Mouse (Mus musculus) MEL (cell line): ENCODE measurements at regions not wholly inside any gene's neighbourhood (a gene's known extent, or its start where the extent isn't known, plus 50 kb on each side); places are given as distances from the start of the nearest gene placed in this dataset.

Experiments
- DNase-seq: peaks from one replicate; pipeline ENCODE4 v3.0.0; 2011; ENCODE audit warnings: low read depth, low spot score
- H3K27ac ChIP-seq: 2 replicates; pipeline ENCODE4 v1.5.1; 2012; ENCODE audit warnings: low read depth, mild to moderate bottlenecking, control low read depth, low read length, moderate library complexity; ENCODE audit not compliant: control insufficient read depth
- H3K27me3 ChIP-seq, 2 experiments: fragments of 150-350 bp in 1 of 2; sonication (generic) in 1 of 2; 2 replicates each; pipeline ENCODE4 v1.6.1; 2012; ENCODE audit warnings: low read length in 2 of 2, mild to moderate bottlenecking in 2 of 2, improper control_type of control experiment in 1 of 2, moderate library complexity in 1 of 2; ENCODE audit not compliant: insufficient read depth in 2 of 2, control insufficient read depth in 1 of 2
- H3K36me3 ChIP-seq, 2 experiments: 2 replicates each; pipeline ENCODE4 v1.6.1; 2012 to 2014; ENCODE audit warnings: low read length in 2 of 2, improper control_type of control experiment in 1 of 2, inconsistent platforms in 1 of 2, mild to moderate bottlenecking in 1 of 2; ENCODE audit not compliant: insufficient read depth in 2 of 2, control insufficient read depth in 1 of 2
- H3K4me1 ChIP-seq, 2 experiments: fragments of 150-350 bp in 1 of 2; sonication (generic) in 1 of 2; 2 replicates each; pipeline ENCODE4 v1.6.1; 2012; ENCODE audit warnings: low read length in 2 of 2, improper control_type of control experiment in 1 of 2, mild to moderate bottlenecking in 1 of 2; ENCODE audit not compliant: insufficient read depth in 2 of 2, control insufficient read depth in 1 of 2
- H3K4me3 ChIP-seq, 2 experiments: fragments of 150-350 bp in 1 of 2; sonication (generic) in 1 of 2; 2 replicates each; pipeline ENCODE4 v1.5.1; 2012; ENCODE audit warnings: low read depth in 2 of 2, low read length in 2 of 2, mild to moderate bottlenecking in 2 of 2, moderate library complexity in 2 of 2, control low read depth in 1 of 2, improper control_type of control experiment in 1 of 2; ENCODE audit not compliant: control insufficient read depth in 1 of 2, insufficient read depth in 1 of 2
- H3K79me2 ChIP-seq: 2 replicates; pipeline ENCODE4 v1.6.1; 2012; ENCODE audit warnings: mild to moderate bottlenecking, low read length, moderate library complexity; ENCODE audit not compliant: control insufficient read depth, poor library complexity, insufficient read depth
- H3K9ac ChIP-seq: 2 replicates; pipeline ENCODE4 v1.6.1; 2012; ENCODE audit warnings: low read depth, mild to moderate bottlenecking, control low read depth, low read length, moderate library complexity; ENCODE audit not compliant: control insufficient read depth, poor library complexity, severe bottlenecking
- H3K9me3 ChIP-seq: fragments of 150-350 bp; sonication (generic); replicated peaks from 2 replicates; pipeline ENCODE4 v1.6.1; 2012; ENCODE audit warnings: mild to moderate bottlenecking, low read length, improper control_type of control experiment, moderate library complexity; ENCODE audit not compliant: insufficient read depth
- BHLHE40 ChIP-seq: IDR thresholded peaks from 2 replicates; pipeline ENCODE4 v1.6.1; 2012; ENCODE audit warnings: low read depth, mild to moderate bottlenecking, inconsistent platforms, low read length, improper control_type of control experiment, borderline replicate concordance
- CHD1 ChIP-seq: IDR thresholded peaks from 2 replicates; pipeline ENCODE4 v1.6.1; 2012; ENCODE audit warnings: low read depth, mild to moderate bottlenecking, inconsistent platforms, low read length, improper control_type of control experiment
- CHD2 ChIP-seq: IDR thresholded peaks from 2 replicates; pipeline ENCODE4 v1.6.1; 2011; ENCODE audit warnings: low read length, improper control_type of control experiment
- CTCF ChIP-seq, 3 experiments: IDR thresholded peaks in 2 of 3; conservative IDR thresholded peaks in 1 of 3; 2 replicates each; pipeline ENCODE4 v1.5.1; 2011 to 2012; ENCODE audit warnings: low read length in 3 of 3, low read depth in 2 of 3, mild to moderate bottlenecking in 2 of 3, improper control_type of control experiment in 1 of 3, inconsistent platforms in 1 of 3, mixed read lengths in 1 of 3, moderate library complexity in 1 of 3; ENCODE audit not compliant: control insufficient read depth in 1 of 3, insufficient read depth in 1 of 3, poor library complexity in 1 of 3, severe bottlenecking in 1 of 3
- E2F4 ChIP-seq: IDR thresholded peaks from 2 replicates; pipeline ENCODE4 v1.6.1; 2011; ENCODE audit warnings: low read depth, low read length, improper control_type of control experiment, borderline replicate concordance
- ELF1 ChIP-seq: IDR thresholded peaks from 2 replicates; pipeline ENCODE4 v1.6.1; 2014; ENCODE audit warnings: low read depth, mild to moderate bottlenecking, inconsistent platforms, low read length, improper control_type of control experiment, moderate library complexity
- EP300 ChIP-seq, 2 experiments: IDR thresholded peaks; 2 replicates each; pipeline ENCODE4 v1.6.1; 2011; ENCODE audit warnings: improper control_type of control experiment in 2 of 2, low read length in 2 of 2, low read depth in 1 of 2, mild to moderate bottlenecking in 1 of 2
- ETS1 ChIP-seq: IDR thresholded peaks from 2 replicates; pipeline ENCODE4 v1.6.1; 2012; ENCODE audit warnings: low read depth, mild to moderate bottlenecking, inconsistent platforms, low read length, improper control_type of control experiment, moderate library complexity
- GABPA ChIP-seq: IDR thresholded peaks from 2 replicates; pipeline ENCODE4 v1.6.1; 2012; ENCODE audit warnings: low read depth, mild to moderate bottlenecking, inconsistent platforms, low read length, improper control_type of control experiment, moderate library complexity
- GATA1 ChIP-seq: IDR thresholded peaks from 2 replicates; pipeline ENCODE4 v1.6.1; 2011; ENCODE audit warnings: low read depth, low read length, improper control_type of control experiment
- HCFC1 ChIP-seq: IDR thresholded peaks from 2 replicates; pipeline ENCODE4 v1.6.1; 2012; ENCODE audit warnings: low read depth, mild to moderate bottlenecking, inconsistent platforms, low read length, improper control_type of control experiment, moderate library complexity
- JUND ChIP-seq: IDR thresholded peaks from 2 replicates; pipeline ENCODE4 v1.6.1; 2011; ENCODE audit warnings: low read depth, mild to moderate bottlenecking, improper control_type of control experiment, low read length
- MAFK ChIP-seq: IDR thresholded peaks from 2 replicates; pipeline ENCODE4 v1.6.1; 2011; ENCODE audit warnings: low read depth, mild to moderate bottlenecking, low read length, improper control_type of control experiment, borderline replicate concordance
- MAX ChIP-seq: IDR thresholded peaks from 2 replicates; pipeline ENCODE4 v1.6.1; 2011; ENCODE audit warnings: low read length, improper control_type of control experiment
- MAZ ChIP-seq: IDR thresholded peaks from 2 replicates; pipeline ENCODE4 v1.6.1; 2012; ENCODE audit warnings: low read depth, mild to moderate bottlenecking, inconsistent platforms, low read length, improper control_type of control experiment
- MEF2A ChIP-seq: IDR thresholded peaks from 2 replicates; pipeline ENCODE4 v1.6.1; 2014; ENCODE audit warnings: low read depth, mild to moderate bottlenecking, inconsistent platforms, low read length, improper control_type of control experiment; ENCODE audit not compliant: poor library complexity, insufficient replicate concordance, severe bottlenecking; ENCODE audit errors: extremely low read depth
- MYC ChIP-seq: IDR thresholded peaks from 2 replicates; pipeline ENCODE4 v1.6.1; 2011; ENCODE audit warnings: low read depth, mild to moderate bottlenecking, low read length, improper control_type of control experiment, moderate library complexity
- NELFE ChIP-seq: IDR thresholded peaks from 2 replicates; pipeline ENCODE4 v1.6.1; 2011; ENCODE audit warnings: low read depth, low read length, improper control_type of control experiment
- NRF1 ChIP-seq: IDR thresholded peaks from 2 replicates; pipeline ENCODE4 v1.6.1; 2014; ENCODE audit warnings: low read depth, mild to moderate bottlenecking, inconsistent platforms, low read length, improper control_type of control experiment, moderate library complexity; ENCODE audit not compliant: poor library complexity, insufficient read depth, severe bottlenecking
- POLR2A ChIP-seq, 2 experiments: IDR thresholded peaks; 2 replicates each; pipeline ENCODE4 v1.6.1; 2011 to 2012; ENCODE audit warnings: low read length in 2 of 2, mild to moderate bottlenecking in 2 of 2, control low read depth in 1 of 2, improper control_type of control experiment in 1 of 2, low read depth in 1 of 2, moderate library complexity in 1 of 2; ENCODE audit not compliant: control insufficient read depth in 1 of 2, insufficient read depth in 1 of 2, poor library complexity in 1 of 2
- POLR2AphosphoS2 ChIP-seq: IDR thresholded peaks from 2 replicates; pipeline ENCODE4 v1.6.1; 2011; ENCODE audit warnings: low read length, improper control_type of control experiment
- TBP ChIP-seq: IDR thresholded peaks from 2 replicates; pipeline ENCODE4 v1.8.0; 2011; ENCODE audit warnings: low read depth, low read length, improper control_type of control experiment
- TCF12 ChIP-seq: IDR thresholded peaks from 2 replicates; pipeline ENCODE4 v1.6.1; 2014; ENCODE audit warnings: low read depth, mild to moderate bottlenecking, inconsistent platforms, low read length, improper control_type of control experiment, moderate library complexity
- UBTF ChIP-seq: IDR thresholded peaks from 2 replicates; pipeline ENCODE4 v1.6.1; 2012; ENCODE audit warnings: low read depth, mild to moderate bottlenecking, inconsistent platforms, low read length, improper control_type of control experiment, moderate library complexity, borderline replicate concordance; ENCODE audit not compliant: insufficient read depth
- USF1 ChIP-seq: IDR thresholded peaks from 2 replicates; pipeline ENCODE4 v1.6.1; 2014; ENCODE audit warnings: low read depth, mild to moderate bottlenecking, inconsistent platforms, low read length, improper control_type of control experiment, moderate library complexity
- USF2 ChIP-seq, 2 experiments: IDR thresholded peaks; 2 replicates each; pipeline ENCODE4 v1.6.1; 2011 to 2012; ENCODE audit warnings: improper control_type of control experiment in 2 of 2, low read length in 2 of 2, borderline replicate concordance in 1 of 2, inconsistent platforms in 1 of 2, low read depth in 1 of 2, mild to moderate bottlenecking in 1 of 2; ENCODE audit not compliant: insufficient read depth in 1 of 2
- ZKSCAN1 ChIP-seq: IDR thresholded peaks from 2 replicates; pipeline ENCODE4 v1.6.1; 2012; ENCODE audit warnings: low read depth, mild to moderate bottlenecking, inconsistent platforms, low read length, improper control_type of control experiment, moderate library complexity
- ZMIZ1 ChIP-seq: IDR thresholded peaks from 2 replicates; pipeline ENCODE4 v1.6.1; 2012; ENCODE audit warnings: low read depth, mild to moderate bottlenecking, inconsistent platforms, low read length, improper control_type of control experiment, moderate library complexity
- ZNF384 ChIP-seq: IDR thresholded peaks from 2 replicates; pipeline ENCODE4 v1.6.1; 2012; ENCODE audit warnings: low read depth, mild to moderate bottlenecking, inconsistent platforms, low read length, improper control_type of control experiment

GRCm38 (mm10) chr2:21053596-21053995 lies 84.9 kb upstream of the Arhgap21 start:
- H3K4me1 ChIP-seq, result peaks cover 0 to 12% of the 10 kb centered on the region in 2 experiments; a peak in 2 of 4 replicates
- no peak for DNase-seq
- no peaks in the 10 kb centered on the region for H3K9me3 ChIP-seq
- H3K79me2 ChIP-seq, result no peaks in the 10 kb centered on the region
- TF ChIP-seq USF2 (IDR thresholded peaks at IDR 0.05; ENCODE audit: borderline replicate concordance in 1 of 2, insufficient read depth in 1 of 2, low read depth in 1 of 2, low read length in 2 of 2) (no peak), ZKSCAN1 (no peak), ZMIZ1 (no peak), GABPA (no peak), CTCF (IDR thresholded peaks at IDR 0.05 in 2 of 3, conservative IDR thresholded peaks at IDR 0.05 in 1 of 3; ENCODE audit: control insufficient read depth in 1 of 3, insufficient read depth in 1 of 3, low read depth in 2 of 3, low read length in 3 of 3, poor library complexity in 1 of 3, severe bottlenecking in 1 of 3) (no peak), POLR2A (IDR thresholded peaks at IDR 0.05; ENCODE audit: control insufficient read depth in 1 of 2, insufficient read depth in 1 of 2, low read depth in 1 of 2, low read length in 2 of 2, poor library complexity in 1 of 2) (no peak), CHD1 (no peak), POLR2AphosphoS2 (no peak), BHLHE40 (no peak), NRF1 (no peak), MYC (no peak), NELFE (no peak), MAFK (no peak), MAX (no peak), MEF2A (no peak), E2F4 (no peak), EP300 (IDR thresholded peaks at IDR 0.05; ENCODE audit: low read depth in 1 of 2, low read length in 2 of 2) (no peak), TBP (no peak), UBTF (no peak), GATA1 (no peak)
- peaks cover 0 to 8% of the 10 kb centered on the region in 2 experiments; a peak in 2 of 4 replicates for H3K36me3 ChIP-seq
- no peaks in the 10 kb centered on the region for H3K27me3 ChIP-seq
- H3K27ac ChIP-seq, result no peak overlapping the region
- no peak overlapping the region for H3K4me3 ChIP-seq
- H3K9ac ChIP-seq, result no peak overlapping the region

- peaks cover 0 to under 1% of the 10 kb centered on the region in 2 experiments; a peak in 1 of 4 replicates for H3K36me3 ChIP-seq
- DNase-seq, result no peak
- TF ChIP-seq MAZ, result no peak
- TF ChIP-seq GABPA, result no peak
- no peak for TF ChIP-seq ELF1
- no peak for TF ChIP-seq CHD2
- TF ChIP-seq USF1, result no peak
- no peak for TF ChIP-seq JUND
- no peak for TF ChIP-seq HCFC1
- no peak for TF ChIP-seq ZNF384
- no peak for TF ChIP-seq USF2 (IDR thresholded peaks at IDR 0.05; ENCODE audit: borderline replicate concordance in 1 of 2, insufficient read depth in 1 of 2, low read depth in 1 of 2, low read length in 2 of 2)
- TF ChIP-seq TCF12, result no peak
- no peak for TF ChIP-seq ETS1
- TF ChIP-seq, all 39 proteins: peak for 0
- Histone ChIP-seq H3K4me1 (no peaks in the 10 kb centered on the region), H3K79me2 (no peaks in the 10 kb centered on the region), H3K27me3 (no peaks in the 10 kb centered on the region), H3K9me3 (no peaks in the 10 kb centered on the region), H3K9ac (no peak overlapping the region), H3K4me3 (no peak overlapping the region), H3K27ac (no peak overlapping the region)
Measured at GRCm38 (mm10) chr2:21048996-21049395, 80.3 kb upstream of the Arhgap21 start.
